Mouse (Mus musculus) cerebellum, adult (tissue): ENCODE measurements around the gene Scrn3.

Experiments used
- ATAC-seq: cut with Nextera tagmentation; 2 replicates; pipeline ENCODE4 v1.9.2; 2017; ENCODE audit warnings: mild to moderate bottlenecking, moderate library complexity, mixed read lengths; ENCODE audit not compliant: insufficient number of reproducible peaks, low FRiP score, low TSS enrichment

The Scrn3 gene

GRCm38 (mm10) chr2:73306006-73306405 is 6.4 kb upstream of the Scrn3 start:
- ATAC-seq = no peak

- ATAC-seq = no peak
These were observed 708 bp downstream of the Scrn3 start for GRCm38 (mm10) chr2:73313117-73313501.

- ATAC-seq = no peak
These were observed 1.9 kb downstream of the Scrn3 start for GRCm38 (mm10) chr2:73314311-73314710.

GRCm38 (mm10) chr2:73317426-73317825 is 5.0 kb downstream of the Scrn3 start:
- ATAC-seq = no peak

GRCm38 (mm10) chr2:73319218-73319617 is 6.8 kb downstream of the Scrn3 start:
- ATAC-seq = no peak

- ATAC-seq = no peak
These were observed 10.6 kb downstream of the Scrn3 start for GRCm38 (mm10) chr2:73322991-73323390.

GRCm38 (mm10) chr2:73325871-73326270 is 13.5 kb downstream of the Scrn3 start:
- no peak for ATAC-seq

- ATAC-seq = no peak
These were observed 23.5 kb downstream of the Scrn3 start for GRCm38 (mm10) chr2:73335949-73336348.

- ATAC-seq = no peak
These were observed 26.0 kb downstream of the Scrn3 start for GRCm38 (mm10) chr2:73338415-73338814.

GRCm38 (mm10) chr2:73343701-73344100 is 31.3 kb downstream of the Scrn3 start:
- no peak for ATAC-seq

- no peak for ATAC-seq
These were observed 32.8 kb downstream of the Scrn3 start for GRCm38 (mm10) chr2:73345204-73345603.

GRCm38 (mm10) chr2:73346345-73347086 is 34.1 kb downstream of the Scrn3 start:
- ATAC-seq = no peak

- no peak for ATAC-seq
These were observed 34.7 kb downstream of the Scrn3 start for GRCm38 (mm10) chr2:73347136-73347535.

GRCm38 (mm10) chr2:73347766-73348165 is 35.4 kb downstream of the Scrn3 start:
- no peak for ATAC-seq

GRCm38 (mm10) chr2:73348221-73348620 is 35.8 kb downstream of the Scrn3 start:
- no peak for ATAC-seq

- ATAC-seq = no peak
These were observed 39.1 kb downstream of the Scrn3 start for GRCm38 (mm10) chr2:73351496-73351895.

- ATAC-seq = peak; percentile 56; the same call in 1 of the 2 replicates
These were observed 39.5 kb downstream of the Scrn3 start for GRCm38 (mm10) chr2:73351927-73352374.

- ATAC-seq = no peak
These were observed 44.6 kb downstream of the Scrn3 start for GRCm38 (mm10) chr2:73357004-73357403.

GRCm38 (mm10) chr2:73359941-73360340 is 47.5 kb downstream of the Scrn3 start:
- ATAC-seq = no peak

GRCm38 (mm10) chr2:73360536-73360935 is 48.1 kb downstream of the Scrn3 start:
- no peak for ATAC-seq

GRCm38 (mm10) chr2:73363448-73363847 is 51.0 kb downstream of the Scrn3 start:
- ATAC-seq = no peak
